Mouse (Mus musculus): Measurements from ENCODE around the gene Ppip5k2.

DNA sequence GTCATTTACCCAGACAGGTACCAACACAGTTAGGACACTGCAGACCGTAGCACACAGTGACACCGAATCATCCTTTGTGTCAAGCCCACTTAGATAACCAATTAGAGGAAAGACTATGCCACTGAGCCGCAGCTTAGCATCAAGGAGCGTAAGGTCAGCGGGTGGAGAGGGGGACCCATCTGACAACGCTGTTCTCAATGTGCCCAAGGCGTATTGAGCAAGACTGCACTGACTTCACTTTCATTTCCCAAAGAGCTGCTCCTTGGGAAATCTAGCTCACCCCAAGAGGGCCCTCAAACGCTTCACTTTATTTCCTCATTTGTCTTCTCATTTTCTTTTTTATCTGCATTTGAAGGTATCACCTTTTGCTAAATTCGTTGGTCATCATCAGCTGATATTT lies 51.8 kb downstream of the Ppip5k2 start:
- TF ChIP-seq POLR2A (IDR thresholded peaks at IDR 0.05; ENCODE audit: control insufficient read depth, extremely low read depth, insufficient read depth, low read length, poor library complexity) (no peak), CTCF (IDR thresholded peaks at IDR 0.05; ENCODE audit: borderline replicate concordance, control insufficient read depth, extremely low read depth, insufficient read depth, low read length, poor library complexity) (no peak)
